Mouse (Mus musculus) olfactory bulb, adult 2 months (tissue): Measurements from ENCODE around the gene Nmnat2.

ENCODE experiments used
- CTCF ChIP-seq: fragments of 200-500 bp; IDR thresholded peaks from 2 replicates; pipeline ENCODE4 v1.5.1; 2012; ENCODE audit warnings: low read depth, mild to moderate bottlenecking, low read length, moderate library complexity; ENCODE audit not compliant: insufficient read depth
- POLR2A ChIP-seq: fragments of 200-500 bp; IDR thresholded peaks from 2 replicates; pipeline ENCODE4 v1.6.1; 2012; ENCODE audit warnings: mild to moderate bottlenecking, low read depth, low read length, moderate library complexity; ENCODE audit not compliant: insufficient read depth

DNA sequence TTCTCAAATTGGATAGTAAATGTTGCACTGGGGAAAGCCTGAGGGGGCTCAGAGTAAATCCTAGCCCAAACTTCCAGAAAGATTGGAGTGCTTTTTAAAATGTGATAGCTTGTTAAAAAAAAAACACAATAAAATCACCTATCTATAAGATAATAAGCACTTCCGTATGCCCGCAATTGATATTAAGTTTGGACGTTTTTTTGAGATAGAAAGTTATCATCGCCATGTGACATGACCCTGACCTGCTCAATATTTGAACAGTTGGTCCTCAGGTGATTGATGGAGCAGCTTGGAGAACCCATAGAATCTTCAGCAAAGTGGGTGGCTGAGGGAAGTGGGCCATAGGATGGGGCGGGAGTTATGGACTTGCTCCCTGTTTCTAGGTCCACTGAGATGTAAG, 52.5 kb downstream of the Nmnat2 start:
- TF ChIP-seq CTCF (no peak), POLR2A (no peak)
